Mouse (Mus musculus) CD4-positive helper T cell, adult 2 months (primary cell): ENCODE measurements around the gene Bloc1s4.
A peak's percentile ranks its signal among the peaks of the same experiment; 100 is the strongest.

ENCODE experiments used
- DNase-seq: peaks from one replicate; pipeline ENCODE4 v3.0.0-alpha.2; 2012; ENCODE audit warnings: low read depth, missing footprints, low spot score

Gene Bloc1s4

DNA sequence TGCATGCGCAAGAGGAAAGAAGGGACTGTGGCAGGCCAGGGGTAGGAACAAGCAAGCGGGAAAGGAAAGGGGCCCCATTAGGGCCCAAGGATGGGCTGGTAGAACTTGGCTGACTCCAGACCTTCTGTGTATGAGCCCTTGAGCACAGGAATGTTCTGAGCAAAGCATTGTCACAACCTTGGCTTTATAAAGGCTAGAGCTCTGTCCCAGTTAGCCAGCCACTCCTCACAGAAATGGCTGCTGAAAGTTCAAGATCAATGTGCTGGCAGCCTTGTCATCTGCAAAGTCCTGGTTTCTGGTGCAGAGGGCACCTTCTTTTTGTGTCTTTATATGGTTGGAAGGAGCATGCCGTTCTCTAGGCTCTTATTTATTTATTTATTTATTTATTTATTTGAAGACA lies 28.8 kb downstream of the Bloc1s4 start:
- no peak for DNase-seq

- DNase-seq: no peak
Observed at GRCm38 (mm10) chr5:36719135-36719534, 29.3 kb downstream of the Bloc1s4 start.

DNA sequence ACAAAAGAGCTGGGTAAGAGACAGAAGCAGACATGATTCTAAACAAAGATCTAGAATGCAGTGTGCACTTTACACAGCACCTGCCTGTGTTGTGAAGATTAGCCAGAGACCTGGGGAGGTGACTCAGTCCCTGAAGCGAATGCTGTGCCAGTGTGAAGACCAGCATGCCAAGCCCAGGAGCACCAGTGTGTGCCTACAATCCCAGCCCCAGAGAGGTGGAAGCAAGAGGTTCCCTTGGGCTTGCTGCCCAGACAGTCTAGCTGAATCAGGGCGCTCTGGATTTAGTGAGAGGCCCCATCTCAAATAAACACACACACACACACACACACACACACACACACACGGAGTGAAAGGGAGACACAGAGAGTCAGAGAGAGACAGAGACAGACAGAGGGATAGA lies 30.6 kb downstream of the Bloc1s4 start:
- DNase-seq: no peak

- no peak for DNase-seq
Observed at GRCm38 (mm10) chr5:36716816-36717215, 31.6 kb downstream of the Bloc1s4 start.

- DNase-seq: no peak
Observed at GRCm38 (mm10) chr5:36714832-36715231, 33.6 kb downstream of the Bloc1s4 start.

GRCm38 (mm10) chr5:36713693-36714092 lies 34.8 kb downstream of the Bloc1s4 start:
- no peak for DNase-seq

- peak; percentile 85 for DNase-seq
Observed at GRCm38 (mm10) chr5:36712553-36713534, 35.6 kb downstream of the Bloc1s4 start.

DNA sequence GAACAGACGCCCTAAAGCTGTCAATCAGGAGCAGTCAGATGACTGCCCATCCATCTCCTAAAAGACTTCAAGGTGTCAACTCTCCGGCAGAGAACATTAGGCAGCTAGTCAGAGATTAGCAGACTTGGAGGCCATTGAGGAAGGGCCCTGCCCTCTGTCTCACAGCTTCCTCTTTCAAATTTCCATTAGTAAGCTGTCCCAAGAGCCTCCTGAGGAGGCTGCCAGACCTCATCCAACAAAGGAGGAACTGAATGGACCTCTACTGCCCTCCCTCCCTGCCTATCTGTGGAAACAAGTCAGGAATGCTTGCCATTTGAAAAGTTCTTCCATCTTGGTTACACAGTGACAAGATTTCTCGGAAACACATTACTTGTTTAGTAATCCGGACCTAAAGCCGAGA lies 36.6 kb downstream of the Bloc1s4 start:
- DNase-seq: no peak

GRCm38 (mm10) chr5:36705792-36706191 lies 42.7 kb downstream of the Bloc1s4 start:
- DNase-seq: no peak

DNA sequence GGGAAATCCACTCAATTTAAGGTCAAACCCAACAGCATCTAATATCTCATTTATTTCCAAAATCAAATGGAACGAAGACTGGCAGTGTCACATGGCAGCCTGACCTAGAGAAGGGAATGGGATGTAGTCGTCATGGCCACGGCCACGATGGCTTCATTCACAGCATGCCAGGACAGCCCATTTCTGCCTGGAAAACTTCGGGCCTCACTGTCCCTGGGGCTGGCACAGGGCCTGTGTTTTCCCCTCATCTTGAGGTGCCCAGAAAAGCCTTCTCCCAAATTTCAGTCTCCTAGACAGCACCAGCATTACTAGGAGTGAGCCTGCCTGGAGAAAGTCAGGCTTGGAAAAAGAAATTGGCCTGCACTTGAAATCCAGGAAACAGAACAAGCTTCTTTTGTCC lies 43.1 kb downstream of the Bloc1s4 start:
- no peak for DNase-seq

GRCm38 (mm10) chr5:36704684-36705083 lies 43.8 kb downstream of the Bloc1s4 start:
- DNase-seq: no peak

DNA sequence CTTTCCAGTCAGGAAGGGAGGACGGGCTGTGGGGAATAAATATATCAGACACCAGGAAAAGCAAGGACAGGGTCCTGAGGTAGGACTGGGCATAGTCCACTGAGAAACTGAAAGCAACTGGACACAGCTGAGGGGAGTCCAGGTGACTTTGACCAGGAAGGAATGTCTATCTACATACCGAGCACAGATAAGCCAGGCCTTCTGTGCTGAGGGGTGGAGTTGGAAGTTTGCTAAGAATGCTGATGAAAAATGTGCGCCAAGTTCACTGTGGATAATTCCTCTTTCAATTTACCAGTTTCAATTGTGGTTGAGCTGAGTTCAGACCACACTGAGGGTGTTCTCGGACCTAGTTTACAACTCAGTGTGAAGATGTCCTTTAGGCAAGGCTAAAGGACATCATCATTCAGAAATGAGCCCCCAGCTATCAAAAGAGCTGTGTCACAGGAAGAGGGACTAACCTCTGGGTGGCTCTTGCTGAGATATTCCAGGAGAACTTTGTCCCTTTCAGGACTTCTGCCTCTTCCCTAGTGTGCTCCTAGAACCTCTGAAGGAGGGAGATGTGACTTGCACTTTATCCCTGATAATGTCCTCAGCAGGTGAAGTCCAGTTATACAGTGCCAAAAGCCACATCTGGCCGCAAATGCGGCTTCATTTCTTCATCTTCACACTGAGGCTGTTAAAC lies 47.4 kb downstream of the Bloc1s4 start:
- DNase-seq: no peak

DNA sequence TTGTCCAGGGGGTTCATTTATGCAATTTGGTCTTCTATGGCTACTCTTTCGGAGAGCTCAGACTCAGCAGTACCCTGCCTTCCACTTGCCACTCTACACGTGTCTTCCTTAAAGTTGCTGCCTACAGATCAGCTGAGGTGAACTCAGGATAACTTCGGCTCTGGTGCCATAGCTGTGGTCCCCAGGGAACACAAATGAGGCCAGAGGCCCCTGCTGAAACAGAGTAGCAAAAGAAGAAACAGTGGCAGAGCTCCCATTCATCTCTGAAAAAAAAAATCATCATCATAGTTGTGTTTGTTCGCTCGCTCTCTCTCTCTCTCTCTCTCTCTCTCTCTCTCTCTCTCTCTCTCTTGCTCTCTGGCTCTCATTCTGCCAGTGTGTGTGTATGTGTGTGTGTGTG lies 49.8 kb downstream of the Bloc1s4 start:
- DNase-seq: no peak

DNA sequence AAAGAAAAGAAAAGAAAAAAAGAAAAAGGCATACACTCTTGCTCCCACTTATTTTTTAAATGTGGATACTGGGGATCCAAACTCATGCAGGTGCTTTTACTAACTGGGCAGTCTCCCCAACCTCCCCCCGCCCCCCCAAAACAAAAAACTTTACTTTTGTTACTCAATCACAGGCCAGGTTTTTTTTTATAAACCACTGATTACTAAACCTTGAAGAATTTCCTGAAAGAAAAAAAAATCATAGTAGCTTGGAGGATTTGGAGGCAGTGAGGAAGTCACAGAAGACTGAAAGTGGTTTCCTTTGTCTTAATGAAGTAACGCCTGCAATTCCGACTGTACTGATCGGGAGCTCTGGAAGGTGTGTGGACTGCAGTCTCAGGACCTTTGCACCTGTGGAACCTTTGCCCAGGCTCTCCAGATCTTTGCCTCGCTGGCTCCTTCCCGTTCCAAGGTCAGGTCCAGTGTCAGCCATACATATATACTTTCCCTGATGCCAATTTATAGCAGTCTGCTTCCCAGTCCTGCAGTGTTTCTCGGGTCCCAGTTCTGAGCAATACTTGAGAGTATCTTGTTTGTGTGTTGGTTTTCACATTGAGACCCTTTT lies 50.3 kb downstream of the Bloc1s4 start:
- DNase-seq: no peak
